Mouse (Mus musculus) myocyte (in vitro differentiated cells): ENCODE results near the gene Stmn3. TPM values are rescaled to one million over a fixed set of nuclear protein-coding genes. Genes with fewer than 3 reads are reported as not detected.

Source experiments
- H3K27me3 ChIP-seq: one replicate; pipeline ENCODE4 v1.6.1; 2011; ENCODE audit not compliant: control insufficient read depth, insufficient read depth, insufficient read length
- H3K36me3 ChIP-seq: one replicate; pipeline ENCODE4 v1.6.1; 2011; ENCODE audit not compliant: control insufficient read depth, insufficient read depth
- H3K4me2 ChIP-seq: one replicate; pipeline ENCODE4 v1.6.1; 2011; ENCODE audit warnings: low read depth, control low read depth
- H3K4me3 ChIP-seq: one replicate; pipeline ENCODE4 v1.5.1; 2011; ENCODE audit warnings: mild to moderate bottlenecking, control low read depth, moderate library complexity
- H3K79me2 ChIP-seq: one replicate; pipeline ENCODE4 v1.6.1; 2011; ENCODE audit not compliant: control insufficient read depth, insufficient read depth
- H3ac ChIP-seq: one replicate; pipeline ENCODE4 v1.6.1; 2011; ENCODE audit not compliant: control insufficient read depth, insufficient read length
- CEBPB ChIP-seq: IDR thresholded peaks from 2 replicates; pipeline ENCODE4 v1.6.1; 2011; ENCODE audit warnings: mild to moderate bottlenecking, moderate library complexity; ENCODE audit not compliant: poor library complexity, insufficient read depth, severe bottlenecking
- E2F4 ChIP-seq: IDR thresholded peaks from one replicate; pipeline ENCODE4 v1.6.1; 2011; ENCODE audit warnings: mild to moderate bottlenecking, control low read depth, moderate library complexity; ENCODE audit not compliant: insufficient read depth
- MAX ChIP-seq: IDR thresholded peaks from one replicate; pipeline ENCODE4 v1.6.1; 2011; ENCODE audit warnings: low read depth, mild to moderate bottlenecking, control low read depth
- MYOD1 ChIP-seq, 3 experiments: IDR thresholded peaks; one replicate each; pipeline ENCODE4 v1.6.1; 2011; ENCODE audit warnings: control low read depth in 2 of 3, low read depth in 2 of 3, mild to moderate bottlenecking in 2 of 3, moderate library complexity in 1 of 3; ENCODE audit not compliant: insufficient read length in 2 of 3, control insufficient read depth in 1 of 3
- MYOG ChIP-seq, 3 experiments: IDR thresholded peaks; one replicate each; pipeline ENCODE4 v1.6.1; 2011; ENCODE audit warnings: control low read depth in 2 of 3, low read depth in 2 of 3, mild to moderate bottlenecking in 2 of 3; ENCODE audit not compliant: insufficient read length in 2 of 3, control insufficient read depth in 1 of 3, insufficient read depth in 1 of 3
- POLR2A ChIP-seq: IDR thresholded peaks from one replicate; pipeline ENCODE4 v1.6.1; 2011; ENCODE audit warnings: low read depth, mild to moderate bottlenecking, control low read depth, moderate library complexity; ENCODE audit not compliant: insufficient read length
- POLR2AphosphoS2 ChIP-seq: IDR thresholded peaks from one replicate; pipeline ENCODE4 v1.6.1; 2011; ENCODE audit warnings: low read depth, control low read depth; ENCODE audit not compliant: insufficient read length
- REST ChIP-seq: IDR thresholded peaks from one replicate; pipeline ENCODE4 v1.6.1; 2011; ENCODE audit warnings: mild to moderate bottlenecking, control low read depth, moderate library complexity; ENCODE audit not compliant: insufficient read depth, insufficient read length
- SRF ChIP-seq: IDR thresholded peaks from one replicate; pipeline ENCODE4 v1.6.1; 2011; ENCODE audit warnings: low read depth; ENCODE audit not compliant: control insufficient read depth, insufficient read length
- TCF12 ChIP-seq: IDR thresholded peaks from one replicate; pipeline ENCODE4 v1.6.1; 2011; ENCODE audit warnings: mild to moderate bottlenecking, control low read depth; ENCODE audit not compliant: poor library complexity, insufficient read depth, severe bottlenecking
- TCF3 ChIP-seq: IDR thresholded peaks from one replicate; pipeline ENCODE4 v1.6.1; 2011; ENCODE audit warnings: low read depth, control low read depth; ENCODE audit not compliant: insufficient read length
- USF1 ChIP-seq: IDR thresholded peaks from one replicate; pipeline ENCODE4 v1.6.1; 2011; ENCODE audit warnings: low read depth, mild to moderate bottlenecking, control low read depth, moderate library complexity
- polyA plus RNA-seq: library from polyadenylated mRNA; unstranded; fragments of >200 nt; fragmentation: generic; extraction: Trizol; gene quantifications from one replicate; pipeline ENCODE4 v1.2.1, GENCODE M21; 2012; ENCODE audit warnings: missing spikeins

Stmn3 gene
- polyA plus RNA-seq, 1 experiment, result 0.07 TPM

GRCm38 (mm10) chr2:181274639-181275038, 39.7 kb downstream of the Stmn3 start:
- Histone ChIP-seq H3K36me3 (peaks cover 46% of the 10 kb centered on the region), H3K79me2 (peaks cover 7% of the 10 kb centered on the region), H3K4me2 (no peak overlapping the region), H3K27me3 (no peaks in the 10 kb centered on the region), H3ac (no peak overlapping the region), H3K4me3 (no peak overlapping the region)
- TF ChIP-seq TCF3 (no peak), POLR2A (no peak), SRF (no peak), MAX (no peak), POLR2AphosphoS2 (no peak), REST (no peak), E2F4 (no peak), CEBPB (no peak), MYOG (IDR thresholded peaks at IDR 0.05; ENCODE audit: control insufficient read depth in 1 of 3, insufficient read depth in 1 of 3, insufficient read length in 2 of 3, low read depth in 2 of 3) (no peak), TCF12 (no peak), MYOD1 (IDR thresholded peaks at IDR 0.05; ENCODE audit: control insufficient read depth in 1 of 3, insufficient read length in 2 of 3, low read depth in 2 of 3) (no peak), USF1 (no peak)

- Histone ChIP-seq H3ac (no peak overlapping the region), H3K4me2 (no peak overlapping the region), H3K36me3 (peaks cover 47% of the 10 kb centered on the region), H3K27me3 (no peaks in the 10 kb centered on the region), H3K4me3 (no peak overlapping the region), H3K79me2 (peaks cover under 1% of the 10 kb centered on the region)
- TF ChIP-seq POLR2A (no peak), MAX (no peak), REST (no peak), MYOG (IDR thresholded peaks at IDR 0.05; ENCODE audit: control insufficient read depth in 1 of 3, insufficient read depth in 1 of 3, insufficient read length in 2 of 3, low read depth in 2 of 3) (no peak), MYOD1 (IDR thresholded peaks at IDR 0.05; ENCODE audit: control insufficient read depth in 1 of 3, insufficient read length in 2 of 3, low read depth in 2 of 3) (no peak), CEBPB (no peak), POLR2AphosphoS2 (no peak), USF1 (no peak), TCF12 (no peak), SRF (no peak), TCF3 (no peak), E2F4 (no peak)
Measured at GRCm38 (mm10) chr2:181273829-181274228, 40.5 kb downstream of the Stmn3 start.

GRCm38 (mm10) chr2:181272092-181272491, 42.2 kb downstream of the Stmn3 start:
- Histone ChIP-seq H3K4me3 (no peak overlapping the region), H3K79me2 (peaks cover 8% of the 10 kb centered on the region), H3K27me3 (no peaks in the 10 kb centered on the region), H3ac (no peak overlapping the region), H3K4me2 (no peak overlapping the region), H3K36me3 (peaks cover 52% of the 10 kb centered on the region)
- no peak for TF ChIP-seq E2F4

GRCm38 (mm10) chr2:181266839-181267238, 47.5 kb downstream of the Stmn3 start:
- Histone ChIP-seq H3K27me3 (no peaks in the 10 kb centered on the region), H3K4me2 (no peak overlapping the region), H3ac (no peak overlapping the region), H3K36me3 (peaks cover 60% of the 10 kb centered on the region), H3K4me3 (no peak overlapping the region), H3K79me2 (peaks cover 8% of the 10 kb centered on the region)
- TF ChIP-seq MYOD1 (IDR thresholded peaks at IDR 0.05; ENCODE audit: control insufficient read depth in 1 of 3, insufficient read length in 2 of 3, low read depth in 2 of 3) (no peak), CEBPB (no peak), TCF12 (no peak), MAX (no peak), POLR2A (no peak), USF1 (no peak), MYOG (IDR thresholded peaks at IDR 0.05; ENCODE audit: control insufficient read depth in 1 of 3, insufficient read depth in 1 of 3, insufficient read length in 2 of 3, low read depth in 2 of 3) (no peak), TCF3 (no peak)

Other genes starting within 250 kb of the Stmn3 start
- gene Kcnq2, start 179.2 kb downstream of the Stmn3 start, polyA plus RNA-seq, result not detected
- 0.60 TPM for gene Eef1a2, start 157.5 kb downstream of the Stmn3 start, polyA plus RNA-seq
- gene Ppdpf, start 127.3 kb downstream of the Stmn3 start, polyA plus RNA-seq, result 43.4 TPM
- 0.01 TPM for gene Ptk6, start 111.7 kb downstream of the Stmn3 start, polyA plus RNA-seq
- gene Srms, start 101.3 kb downstream of the Stmn3 start, polyA plus RNA-seq, result not detected
- not detected for gene Fndc11, start 94.5 kb downstream of the Stmn3 start, polyA plus RNA-seq
- 4.6 TPM for gene Helz2, start 72.5 kb downstream of the Stmn3 start, polyA plus RNA-seq
- gene Gmeb2, start 26.5 kb downstream of the Stmn3 start, polyA plus RNA-seq, result 11.0 TPM
- 23.6 TPM for gene Rtel1, start 5.2 kb upstream of the Stmn3 start, polyA plus RNA-seq
- gene Zgpat, start 50.4 kb upstream of the Stmn3 start, polyA plus RNA-seq, result 21.7 TPM
- 48.8 TPM for gene Arfrp1, start 50.9 kb upstream of the Stmn3 start, polyA plus RNA-seq
- gene Lime1, start 65.6 kb upstream of the Stmn3 start, polyA plus RNA-seq, result 8.2 TPM
- 1.3 TPM for gene Zbtb46, start 144.9 kb upstream of the Stmn3 start, polyA plus RNA-seq
- gene Abhd16b, start 178.7 kb upstream of the Stmn3 start, polyA plus RNA-seq, result 0.06 TPM
- gene Tpd52l2, start 182.6 kb upstream of the Stmn3 start, polyA plus RNA-seq, result 108 TPM
- gene Dnajc5, start 206.0 kb upstream of the Stmn3 start, polyA plus RNA-seq, result 67.7 TPM